In the genomic region with DNA sequence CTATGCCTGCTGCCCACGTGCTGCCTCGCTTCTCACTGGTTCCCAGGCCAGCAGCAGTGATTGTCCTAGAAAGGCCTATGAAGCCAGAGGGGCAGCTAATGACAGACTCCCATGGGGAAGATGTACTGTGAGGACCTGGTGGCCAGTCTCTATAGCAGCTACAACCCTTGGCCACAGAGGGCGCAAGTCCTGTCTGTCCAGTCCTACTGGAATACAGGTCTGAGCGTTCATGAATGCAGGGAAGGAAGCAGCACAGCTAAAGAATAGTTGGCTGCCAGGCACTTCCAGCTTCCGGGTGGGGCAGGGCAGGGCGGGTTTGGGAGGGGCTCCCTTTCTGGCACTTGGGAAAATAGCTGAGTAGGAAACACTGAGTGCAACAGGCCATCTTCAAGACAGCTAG, we compare ENCODE assay signal across 10 mouse cellular contexts. TPM values are rescaled to one million over a fixed set of nuclear protein-coding genes. Genes with fewer than 3 reads are reported as not detected.
DNase-seq lines count a peak whose midpoint lies in the region; ATAC-seq and TF ChIP-seq lines count a peak whose summit lies in the region.
"Had no signal": no experiment of that assay in that cellular context is flagged by ENCODE, and none has a peak within 500 bp of the region (broad histone marks: within the 10 kb centered on the region; RNA-seq: fewer than 3 reads in every experiment).

No protein-coding gene starts in this region.

- no peak for DNase-seq in gastrocnemius, adult 2 months
- DNase-seq in gastrocnemius, adult 18-20 months (ENCODE audit: low spot score), result no peak
- DNase-seq in retina, embryonic 14.5 days (ENCODE audit: low spot score), result peak; percentile 42
- DNase-seq in retina, postnatal 1 day, result no peak
- peak; percentile 66 for DNase-seq in kidney, postnatal 10 days
- no peak for DNase-seq in frontal cortex, postnatal 36 days (ENCODE audit: low spot score in 2 of 2)
- no peak for DNase-seq in urinary bladder, adult 18-20 months (ENCODE audit: low spot score in 2 of 2)
- DNase-seq: left cerebral cortex, postnatal 4 days had no signal

- peaks cover 40% of the 10 kb centered on the region for H3K36me3 ChIP-seq in stomach, embryonic 14.5 days (ENCODE audit: control insufficient read depth, insufficient read depth, low read length)

- peaks cover 4% of the 10 kb centered on the region; the same call in 1 of the 2 replicates for H3K4me1 ChIP-seq in stomach, embryonic 14.5 days (ENCODE audit: control insufficient read depth, insufficient read depth, low read length)
- H3K4me1 ChIP-seq: embryonic facial prominence, embryonic 15.5 days had no signal

- no peak overlapping the region for H3K9ac ChIP-seq in stomach, embryonic 14.5 days (replicated peaks; ENCODE audit: low read depth, low read length)
- H3K9ac ChIP-seq: embryonic facial prominence, embryonic 15.5 days had no signal

- H3K9me3 ChIP-seq in stomach, embryonic 14.5 days (ENCODE audit: control insufficient read depth, low read depth, low read length), result no peaks in the 10 kb centered on the region
- H3K9me3 ChIP-seq: embryonic facial prominence, embryonic 15.5 days had no signal

- 63% methylated on average over 6 of the region's 6 CpGs for WGBS in stomach, embryonic 14.5 days

- TF ChIP-seq CTCF in gastrocnemius, adult 2 months (IDR thresholded peaks at IDR 0.05), result peak; percentile 33; the same call in 1 of the 2 replicates

- intact Hi-C loops in gastrocnemius, adult 2 months (cut with DNase I), result loop anchor here (10.0 kb wide), 1 partner anchor 68 kb away; no protein-coding TSS in a partner anchor

- 0 out of 2 replicates have a peak, but pooled peaks have one; percentile 7 for ATAC-seq in stomach, embryonic 14.5 days (ENCODE audit: insufficient number of reproducible peaks, insufficient read depth, low FRiP score, low read depth)

- H3K4me2 ChIP-seq in stomach, embryonic 14.5 days (replicated peaks; ENCODE audit: low read depth, low read length), result no peak overlapping the region
- H3K4me2 ChIP-seq: embryonic facial prominence, embryonic 15.5 days had no signal

- H3K4me3 ChIP-seq in gastrocnemius, adult 2 months, result no peak overlapping the region
- H3K4me3 ChIP-seq in stomach, embryonic 14.5 days (ENCODE audit: low read depth, low read length), result no peak overlapping the region
- H3K4me3 ChIP-seq: embryonic facial prominence, embryonic 15.5 days had no signal

- H3K27ac ChIP-seq in gastrocnemius, adult 2 months, result peak overlapping the region; percentile 64
- no peak overlapping the region for H3K27ac ChIP-seq in stomach, embryonic 14.5 days (ENCODE audit: low read length)
- H3K27ac ChIP-seq: embryonic facial prominence, embryonic 15.5 days had no signal

- no peaks in the 10 kb centered on the region for H3K27me3 ChIP-seq in stomach, embryonic 14.5 days (ENCODE audit: control insufficient read depth, insufficient read depth, low read length)
- H3K27me3 ChIP-seq: embryonic facial prominence, embryonic 15.5 days had no signal

RNA-seq across cellular contexts. Expression of gene Degs2, which starts 15.2 kb away (rescaled TPM):
- not detected for total RNA-seq in gastrocnemius, adult 2 months (2021)
- under 1 TPM in 1 of 2 experiments, not detected in 1; 0.28 TPM for total RNA-seq in gastrocnemius, adult 18-20 months (2021)
- 17.3 and 17.9 TPM in 2 replicates for polyA plus RNA-seq in stomach, embryonic 14.5 days (2014; fragmentation: Nextera tagmentation; extraction: Ambion mirVana)
- total RNA-seq: left cerebral cortex, postnatal 4 days had no signal

Comparison
In these comparisons a context has a peak if more than half of its experiments do, and no peak if none do; other contexts are left out.
1. DNase-seq: peak in retina, embryonic 14.5 days (single experiment) and kidney, postnatal 10 days (single experiment); none in gastrocnemius, adult 2 months (single experiment), gastrocnemius, adult 18-20 months (single experiment), retina, postnatal 1 day (single experiment), frontal cortex, postnatal 36 days (0 of 2) and urinary bladder, adult 18-20 months (0 of 2).